Mouse (Mus musculus): Measurements from ENCODE around the gene Zfp609. TPM values are rescaled to one million over a fixed set of nuclear protein-coding genes. Genes with fewer than 3 reads are reported as not detected.

Zfp609 gene
- polyA plus RNA-seq, 1 experiment, result 11.1 TPM

DNA sequence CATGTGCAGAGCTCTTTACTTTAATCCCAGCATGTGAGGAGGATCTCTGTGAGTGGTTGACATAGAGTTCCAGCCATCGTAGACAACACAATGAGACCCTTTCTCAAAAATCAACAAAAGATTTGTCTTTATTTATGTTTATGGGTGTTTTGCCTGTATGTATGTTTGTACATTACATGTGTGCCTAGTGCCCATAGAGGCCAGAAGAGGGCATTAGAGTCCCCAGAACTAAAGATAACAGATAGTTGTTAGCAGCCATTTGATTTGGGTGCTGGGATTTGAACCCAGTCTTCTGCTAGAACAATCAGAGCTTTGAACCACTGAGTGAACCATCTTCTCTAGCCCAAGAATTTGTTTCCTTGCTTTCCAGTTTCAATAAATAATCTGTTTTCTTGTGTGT, 72.2 kb downstream of the Zfp609 start:
- Histone ChIP-seq H3K79me2 (ENCODE audit: control insufficient read depth, insufficient read depth) (peaks cover 35% of the 10 kb centered on the region), H3K36me3 (ENCODE audit: control insufficient read depth, insufficient read depth) (no peaks in the 10 kb centered on the region), H3ac (ENCODE audit: control insufficient read depth, insufficient read length) (no peak overlapping the region), H3K27me3 (ENCODE audit: control insufficient read depth, insufficient read depth, insufficient read length) (no peaks in the 10 kb centered on the region), H3K4me3 (no peak overlapping the region), H3K4me2 (ENCODE audit: low read depth) (no peak overlapping the region)
- TF ChIP-seq REST (IDR thresholded peaks at IDR 0.05; ENCODE audit: insufficient read depth, insufficient read length) (no peak), POLR2AphosphoS2 (IDR thresholded peaks at IDR 0.05; ENCODE audit: insufficient read length, low read depth) (no peak), TCF12 (IDR thresholded peaks at IDR 0.05; ENCODE audit: insufficient read depth, poor library complexity, severe bottlenecking) (no peak), TCF3 (IDR thresholded peaks at IDR 0.05; ENCODE audit: insufficient read length, low read depth) (no peak), MYOD1 (IDR thresholded peaks at IDR 0.05; ENCODE audit: control insufficient read depth in 1 of 3, insufficient read length in 2 of 3, low read depth in 2 of 3) (no peak), MYOG (IDR thresholded peaks at IDR 0.05; ENCODE audit: control insufficient read depth in 1 of 3, insufficient read depth in 1 of 3, insufficient read length in 2 of 3, low read depth in 2 of 3) (no peak), MAX (IDR thresholded peaks at IDR 0.05; ENCODE audit: low read depth) (no peak), E2F4 (IDR thresholded peaks at IDR 0.05; ENCODE audit: insufficient read depth) (no peak), POLR2A (IDR thresholded peaks at IDR 0.05; ENCODE audit: insufficient read length, low read depth) (no peak), USF1 (IDR thresholded peaks at IDR 0.05; ENCODE audit: low read depth) (no peak), SRF (IDR thresholded peaks at IDR 0.05; ENCODE audit: control insufficient read depth, insufficient read length, low read depth) (no peak), CEBPB (IDR thresholded peaks at IDR 0.05; ENCODE audit: insufficient read depth, poor library complexity, severe bottlenecking) (no peak)

DNA sequence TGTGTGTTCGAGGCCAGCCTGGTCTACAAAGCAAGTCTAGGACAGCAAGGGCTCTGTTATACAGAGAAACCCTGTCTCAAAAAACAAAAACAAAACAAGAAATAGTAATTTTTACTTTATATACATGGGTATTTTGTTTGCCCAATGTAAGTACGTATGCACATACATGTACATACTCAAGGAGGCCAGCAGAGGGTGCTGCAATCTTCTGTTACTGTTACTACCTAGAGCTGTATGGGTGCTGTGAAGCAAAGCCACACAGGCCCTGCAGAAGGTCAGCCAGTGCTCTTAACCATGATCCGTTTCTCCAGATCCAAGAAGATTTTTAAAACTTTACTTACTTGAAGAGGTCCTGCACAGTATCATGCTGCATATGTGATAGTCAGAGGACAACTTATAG, 74.7 kb downstream of the Zfp609 start:
- Histone ChIP-seq H3K4me3 (no peak overlapping the region), H3K79me2 (ENCODE audit: control insufficient read depth, insufficient read depth) (peaks cover 33% of the 10 kb centered on the region), H3K36me3 (ENCODE audit: control insufficient read depth, insufficient read depth) (no peaks in the 10 kb centered on the region), H3K4me2 (ENCODE audit: low read depth) (no peak overlapping the region), H3K27me3 (ENCODE audit: control insufficient read depth, insufficient read depth, insufficient read length) (no peaks in the 10 kb centered on the region), H3ac (ENCODE audit: control insufficient read depth, insufficient read length) (no peak overlapping the region)
- no peak for TF ChIP-seq TCF12 (IDR thresholded peaks at IDR 0.05; ENCODE audit: insufficient read depth, poor library complexity, severe bottlenecking)

DNA sequence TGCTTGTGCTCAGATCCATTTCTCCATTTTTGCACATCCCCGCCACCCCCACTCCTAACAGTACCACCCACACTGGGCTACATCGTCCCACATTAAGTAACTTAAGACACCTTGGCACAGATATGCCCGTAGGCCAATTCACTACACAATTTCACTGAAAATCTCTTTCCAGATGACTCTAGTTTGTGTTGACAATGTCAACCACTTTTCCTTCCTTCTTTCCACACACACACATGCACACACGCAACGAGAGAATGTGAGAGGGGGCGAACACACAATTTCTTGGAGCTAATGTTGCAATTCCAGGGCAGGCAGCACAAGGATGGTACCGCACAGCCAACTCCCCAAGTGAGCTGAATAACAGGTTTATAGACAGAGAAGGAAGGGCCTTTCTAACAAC, 75.5 kb downstream of the Zfp609 start:
- no peak overlapping the region for H3K4me2 ChIP-seq (ENCODE audit: low read depth)
- no peaks in the 10 kb centered on the region for H3K36me3 ChIP-seq (ENCODE audit: control insufficient read depth, insufficient read depth)
- no peak overlapping the region for H3K4me3 ChIP-seq
- no peak for TF ChIP-seq MYOD1 (IDR thresholded peaks at IDR 0.05; ENCODE audit: control insufficient read depth in 1 of 3, insufficient read length in 2 of 3, low read depth in 2 of 3)
- no peak for TF ChIP-seq REST (IDR thresholded peaks at IDR 0.05; ENCODE audit: insufficient read depth, insufficient read length)
- no peak for TF ChIP-seq TCF3 (IDR thresholded peaks at IDR 0.05; ENCODE audit: insufficient read length, low read depth)
- TF ChIP-seq MAX (IDR thresholded peaks at IDR 0.05; ENCODE audit: low read depth), result no peak
- TF ChIP-seq SRF (IDR thresholded peaks at IDR 0.05; ENCODE audit: control insufficient read depth, insufficient read length, low read depth), result no peak
- no peak for TF ChIP-seq MYOG (IDR thresholded peaks at IDR 0.05; ENCODE audit: control insufficient read depth in 1 of 3, insufficient read depth in 1 of 3, insufficient read length in 2 of 3, low read depth in 2 of 3)
- no peak for TF ChIP-seq POLR2AphosphoS2 (IDR thresholded peaks at IDR 0.05; ENCODE audit: insufficient read length, low read depth)
- no peak overlapping the region for H3ac ChIP-seq (ENCODE audit: control insufficient read depth, insufficient read length)
- H3K27me3 ChIP-seq (ENCODE audit: control insufficient read depth, insufficient read depth, insufficient read length), result no peaks in the 10 kb centered on the region
- peaks cover 33% of the 10 kb centered on the region for H3K79me2 ChIP-seq (ENCODE audit: control insufficient read depth, insufficient read depth)

DNA sequence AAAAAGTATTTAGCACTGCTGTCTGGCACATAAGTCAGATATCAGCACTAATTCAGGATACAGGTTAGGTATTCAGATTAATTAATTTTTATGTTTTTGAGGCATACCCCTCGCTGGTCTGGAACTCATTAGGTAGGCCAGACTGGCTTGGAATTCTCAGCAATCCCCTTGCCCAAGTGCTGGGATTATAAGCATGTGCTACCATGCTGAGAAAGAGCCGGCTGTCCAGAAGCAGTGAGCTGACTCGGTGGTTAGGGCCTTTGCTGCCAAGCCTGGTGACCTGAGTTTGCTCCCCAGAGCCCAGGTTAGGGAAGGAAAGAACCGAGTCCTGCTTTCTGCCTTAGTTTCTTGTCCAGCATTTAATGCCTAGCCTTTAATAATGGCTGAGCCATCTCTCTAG, 79.3 kb downstream of the Zfp609 start:
- Histone ChIP-seq H3K27me3 (ENCODE audit: control insufficient read depth, insufficient read depth, insufficient read length) (no peaks in the 10 kb centered on the region), H3K36me3 (ENCODE audit: control insufficient read depth, insufficient read depth) (no peaks in the 10 kb centered on the region), H3K4me2 (ENCODE audit: low read depth) (no peak overlapping the region), H3K79me2 (ENCODE audit: control insufficient read depth, insufficient read depth) (peaks cover 38% of the 10 kb centered on the region), H3ac (ENCODE audit: control insufficient read depth, insufficient read length) (no peak overlapping the region), H3K4me3 (no peak overlapping the region)
- TF ChIP-seq REST (IDR thresholded peaks at IDR 0.05; ENCODE audit: insufficient read depth, insufficient read length) (no peak), TCF12 (IDR thresholded peaks at IDR 0.05; ENCODE audit: insufficient read depth, poor library complexity, severe bottlenecking) (no peak), SRF (IDR thresholded peaks at IDR 0.05; ENCODE audit: control insufficient read depth, insufficient read length, low read depth) (no peak), POLR2A (IDR thresholded peaks at IDR 0.05; ENCODE audit: insufficient read length, low read depth) (no peak), POLR2AphosphoS2 (IDR thresholded peaks at IDR 0.05; ENCODE audit: insufficient read length, low read depth) (no peak), MYOG (IDR thresholded peaks at IDR 0.05; ENCODE audit: control insufficient read depth in 1 of 3, insufficient read depth in 1 of 3, insufficient read length in 2 of 3, low read depth in 2 of 3) (no peak), MYOD1 (IDR thresholded peaks at IDR 0.05; ENCODE audit: control insufficient read depth in 1 of 3, insufficient read length in 2 of 3, low read depth in 2 of 3) (no peak), TCF3 (IDR thresholded peaks at IDR 0.05; ENCODE audit: insufficient read length, low read depth) (no peak), MAX (IDR thresholded peaks at IDR 0.05; ENCODE audit: low read depth) (no peak), CEBPB (IDR thresholded peaks at IDR 0.05; ENCODE audit: insufficient read depth, poor library complexity, severe bottlenecking) (no peak)

DNA sequence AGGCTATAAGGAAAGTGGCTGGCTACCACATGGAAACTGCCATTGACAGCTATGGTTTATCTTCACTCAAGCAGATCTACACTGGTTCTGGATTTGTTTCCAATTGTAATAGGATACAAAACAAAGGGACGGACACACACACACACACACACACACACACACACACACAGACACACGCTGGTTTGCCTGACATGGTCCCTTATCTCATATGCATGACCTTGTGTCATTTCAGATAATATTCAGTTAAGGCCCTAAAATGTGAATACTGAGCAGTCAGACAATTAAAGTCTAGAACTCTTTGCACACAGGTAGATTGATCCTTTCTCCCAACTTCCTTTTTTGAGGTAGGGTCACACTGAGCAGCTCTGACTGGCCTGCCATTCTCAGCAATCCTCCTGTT, 80.9 kb downstream of the Zfp609 start:
- Histone ChIP-seq H3K36me3 (ENCODE audit: control insufficient read depth, insufficient read depth) (no peaks in the 10 kb centered on the region), H3ac (ENCODE audit: control insufficient read depth, insufficient read length) (no peak overlapping the region), H3K27me3 (ENCODE audit: control insufficient read depth, insufficient read depth, insufficient read length) (no peaks in the 10 kb centered on the region), H3K4me3 (no peak overlapping the region), H3K79me2 (ENCODE audit: control insufficient read depth, insufficient read depth) (peaks cover 33% of the 10 kb centered on the region), H3K4me2 (ENCODE audit: low read depth) (no peak overlapping the region)
- TF ChIP-seq SRF (IDR thresholded peaks at IDR 0.05; ENCODE audit: control insufficient read depth, insufficient read length, low read depth) (no peak), MAX (IDR thresholded peaks at IDR 0.05; ENCODE audit: low read depth) (no peak)

Data from myocyte (in vitro differentiated cells).